Mouse (Mus musculus) brain, embryonic 14.5 days (tissue): Measurements from ENCODE around the gene Mymk.

Experiments
- CTCF ChIP-seq: fragments of 200-500 bp; IDR thresholded peaks from 2 replicates; pipeline ENCODE4 v1.5.1; 2012; ENCODE audit warnings: inconsistent platforms, mild to moderate bottlenecking, moderate library complexity, borderline replicate concordance; ENCODE audit not compliant: insufficient read depth, insufficient read length; ENCODE audit errors: extremely low read depth
- POLR2A ChIP-seq: fragments of 200-500 bp; IDR thresholded peaks from 2 replicates; pipeline ENCODE4 v1.6.1; 2012; ENCODE audit warnings: mild to moderate bottlenecking, inconsistent platforms, borderline replicate concordance; ENCODE audit not compliant: poor library complexity, insufficient read depth, insufficient read length, severe bottlenecking; ENCODE audit errors: extremely low read depth

DNA sequence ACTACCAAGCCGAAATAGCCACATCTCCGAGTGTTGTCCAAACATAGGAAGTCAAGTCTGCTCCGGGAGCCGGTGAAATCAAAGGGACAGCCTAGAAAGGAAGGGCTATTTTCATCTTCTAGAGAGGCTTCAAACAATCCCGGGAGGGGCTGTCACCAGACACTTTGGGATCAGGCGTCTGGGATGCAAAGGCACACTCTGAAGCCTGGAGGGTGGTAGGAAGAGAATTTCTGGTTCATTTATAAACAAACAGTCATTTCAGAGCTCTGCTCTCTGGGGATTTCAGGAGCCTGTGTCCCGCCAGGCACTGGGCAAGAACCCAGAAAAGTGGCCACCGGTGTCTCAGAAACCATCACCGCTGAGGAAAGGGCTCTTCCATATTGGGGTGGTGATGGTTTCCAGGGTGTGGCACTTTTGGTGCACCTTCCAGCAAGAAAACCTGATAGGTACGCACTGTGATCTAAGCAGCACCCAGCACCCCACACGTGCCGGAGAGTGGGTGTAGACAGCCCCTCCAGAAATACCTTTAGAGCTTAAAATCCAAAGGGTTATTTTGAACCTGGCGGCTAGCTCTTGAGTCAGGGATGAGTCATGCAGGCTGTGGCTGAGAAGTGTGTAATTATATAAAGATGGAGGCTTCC is 24.5 kb upstream of the Mymk start:
- no peak for TF ChIP-seq POLR2A
- no peak for TF ChIP-seq CTCF
